8 mouse cellular contexts compared by ENCODE assay signal in the genomic region with DNA sequence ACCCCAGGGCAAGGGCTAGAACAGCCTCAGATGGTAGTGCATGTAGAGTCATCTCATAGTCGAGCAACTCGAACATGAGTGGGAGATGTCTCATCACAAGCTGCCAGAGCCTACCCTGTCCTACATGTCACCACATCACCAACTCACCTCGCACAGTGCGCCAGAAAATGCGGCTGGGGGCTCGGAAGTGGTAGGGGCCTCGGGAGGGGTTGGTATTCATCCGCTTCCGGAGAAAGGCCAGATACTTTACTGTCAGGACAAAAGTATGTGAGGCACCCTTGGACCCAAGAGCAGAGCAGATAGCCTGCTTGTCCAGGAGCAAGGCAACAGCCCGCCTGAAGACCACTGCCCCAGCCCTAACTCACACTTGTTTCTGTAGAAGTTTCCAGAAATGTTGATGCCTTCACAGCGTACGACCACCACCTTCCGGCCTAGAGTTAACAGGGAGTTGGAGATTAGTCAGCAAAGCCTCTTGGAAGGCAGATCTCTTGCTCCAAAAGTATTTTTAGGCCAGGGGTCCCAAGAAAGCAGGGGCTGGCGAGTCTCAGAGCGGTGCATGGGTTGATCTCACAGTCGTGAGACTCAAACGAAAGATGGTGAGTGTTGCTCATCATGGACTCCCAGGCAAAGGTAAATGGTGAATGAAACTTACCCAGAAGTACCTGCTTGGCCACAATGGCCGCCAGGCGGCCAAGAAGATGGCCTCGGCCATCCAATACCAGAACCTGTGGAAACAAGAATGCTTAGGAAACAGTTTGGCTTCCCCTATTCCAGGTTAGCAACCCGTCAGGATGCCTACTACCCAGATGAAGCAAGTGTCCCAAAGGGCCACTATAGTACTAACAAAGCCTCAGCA. TPM values are rescaled to one million over a fixed set of nuclear protein-coding genes. Genes with fewer than 3 reads are reported as not detected.
DNase-seq lines count a peak whose midpoint lies in the region; ATAC-seq lines count a peak whose summit lies in the region.

No protein-coding gene starts in this region.

- ATAC-seq in CD4-positive, CD25-positive, alpha-beta regulatory T cell, adult 4 months = no peak
- no peak for ATAC-seq in megakaryocyte, adult 5-6 weeks (ENCODE audit: poor library complexity, severe bottlenecking)
- no peak for ATAC-seq in intestine, embryonic 16.5 days
- ATAC-seq in neural tube, embryonic 15.5 days (ENCODE audit: low FRiP score) = no peak
- ATAC-seq in granulocyte monocyte progenitor cell, adult 5-6 weeks (replicated peaks; ENCODE audit: poor library complexity, severe bottlenecking) = no peak

- H3K9ac ChIP-seq in intestine, embryonic 16.5 days (ENCODE audit: low read depth, low read length) = peak overlapping the region; percentile 97
- peak overlapping the region; percentile 99 for H3K9ac ChIP-seq in neural tube, embryonic 15.5 days (replicated peaks)

- peak overlapping the region; percentile 83 for H3K27ac ChIP-seq in intestine, embryonic 16.5 days (ENCODE audit: low read length)
- peak overlapping the region; percentile 91 for H3K27ac ChIP-seq in neural tube, embryonic 15.5 days (replicated peaks)

- H3K4me1 ChIP-seq in megakaryocyte, embryonic 14.5 days = peaks cover 75% of the 10 kb centered on the region
- peaks cover 31% of the 10 kb centered on the region for H3K4me1 ChIP-seq in intestine, embryonic 16.5 days (ENCODE audit: control insufficient read depth, insufficient read depth, low read length)
- peaks cover 56% of the 10 kb centered on the region for H3K4me1 ChIP-seq in neural tube, embryonic 15.5 days

- H3K9me3 ChIP-seq in megakaryocyte, embryonic 14.5 days = no peaks in the 10 kb centered on the region
- H3K9me3 ChIP-seq in intestine, embryonic 16.5 days (ENCODE audit: control insufficient read depth, low read length) = no peaks in the 10 kb centered on the region
- H3K9me3 ChIP-seq in neural tube, embryonic 15.5 days (replicated peaks) = no peaks in the 10 kb centered on the region

- peak; percentile 25 for DNase-seq in CD4-positive, CD25-positive, alpha-beta regulatory T cell, adult 2 months (ENCODE audit: low read depth, low spot score)
- DNase-seq in gastrocnemius, postnatal 25 days = no peak

- WGBS in intestine, embryonic 16.5 days = 36% methylated on average over 21 of the region's 21 CpGs
- WGBS in neural tube, embryonic 15.5 days = 45% methylated on average over 21 of the region's 21 CpGs

- no peaks in the 10 kb centered on the region for H3K27me3 ChIP-seq in megakaryocyte, embryonic 14.5 days (replicated peaks)
- H3K27me3 ChIP-seq in intestine, embryonic 16.5 days (replicated peaks; ENCODE audit: control insufficient read depth, insufficient read depth, low read length) = no peaks in the 10 kb centered on the region
- H3K27me3 ChIP-seq in neural tube, embryonic 15.5 days (replicated peaks) = no peaks in the 10 kb centered on the region

- H3K4me3 ChIP-seq in megakaryocyte, embryonic 14.5 days (replicated peaks) = peak overlapping the region; percentile 98
- peak overlapping the region; percentile 77 for H3K4me3 ChIP-seq in intestine, embryonic 16.5 days (ENCODE audit: low read length)
- H3K4me3 ChIP-seq in neural tube, embryonic 15.5 days (replicated peaks) = peak overlapping the region; percentile 80

- peak overlapping the region; percentile 73 for H3K4me2 ChIP-seq in intestine, embryonic 16.5 days (ENCODE audit: low read depth, low read length)
- peak overlapping the region; percentile 70 for H3K4me2 ChIP-seq in neural tube, embryonic 15.5 days

- peaks cover 61% of the 10 kb centered on the region for H3K36me3 ChIP-seq in megakaryocyte, embryonic 14.5 days (replicated peaks; ENCODE audit: low read length)
- H3K36me3 ChIP-seq in intestine, embryonic 16.5 days (ENCODE audit: control insufficient read depth, insufficient read depth, low read length) = peaks cover 28% of the 10 kb centered on the region
- H3K36me3 ChIP-seq in neural tube, embryonic 15.5 days = peaks cover 35% of the 10 kb centered on the region

RNA-seq across cellular contexts. Expression of gene Rpl13a, which starts 1.5 kb away (rescaled TPM):
- 1,000 to 10,000 TPM; 5,632 to 7,602 TPM for polyA plus RNA-seq in CD4-positive, CD25-positive, alpha-beta regulatory T cell, adult 4 months (2017; shearing (Covaris generic))
- 3,981 and 5,869 TPM in 2 replicates for polyA plus RNA-seq in megakaryocyte, embryonic 14.5 days (2012; ENCODE audit: insufficient read depth, low replicate concordance)
- total RNA-seq in megakaryocyte, adult 5-6 weeks (2015) = 1,652 and 1,953 TPM in 2 replicates
- 2,014 and 2,240 TPM in 2 replicates for total RNA-seq in megakaryocyte, adult 5-6 weeks (2017)
- 1,233 and 1,311 TPM in 2 replicates for polyA plus RNA-seq in intestine, embryonic 16.5 days (2015; fragmentation: Nextera tagmentation; extraction: Ambion mirVana)
- 649 and 787 TPM in 2 replicates for polyA plus RNA-seq in neural tube, embryonic 15.5 days (2015; fragmentation: Nextera tagmentation; extraction: Ambion mirVana)
- total RNA-seq in granulocyte monocyte progenitor cell, adult 5-6 weeks (2014; fragmentation: Nextera tagmentation) = 3,523 and 3,605 TPM in 2 replicates
- total RNA-seq in granulocyte monocyte progenitor cell, adult 5-6 weeks (2017) = 3,792 and 4,750 TPM in 2 replicates
- 100 to 1,000 TPM; 520 to 561 TPM for total RNA-seq in gastrocnemius, postnatal 25 days (2021)

RNA-seq across cellular contexts. Expression of gene Rps11, which starts 2.8 kb away (rescaled TPM):
- polyA plus RNA-seq in CD4-positive, CD25-positive, alpha-beta regulatory T cell, adult 4 months (2017; shearing (Covaris generic)) = 1,000 to 10,000 TPM; 3,755 to 5,441 TPM
- polyA plus RNA-seq in megakaryocyte, embryonic 14.5 days (2012; ENCODE audit: insufficient read depth, low replicate concordance) = 39.7 and 217 TPM in 2 replicates
- total RNA-seq in megakaryocyte, adult 5-6 weeks (2015) = 2,516 and 2,663 TPM in 2 replicates
- 1,201 and 1,233 TPM in 2 replicates for total RNA-seq in megakaryocyte, adult 5-6 weeks (2017)
- polyA plus RNA-seq in intestine, embryonic 16.5 days (2015; fragmentation: Nextera tagmentation; extraction: Ambion mirVana) = 1,613 and 1,701 TPM in 2 replicates
- polyA plus RNA-seq in neural tube, embryonic 15.5 days (2015; fragmentation: Nextera tagmentation; extraction: Ambion mirVana) = 759 and 947 TPM in 2 replicates
- total RNA-seq in granulocyte monocyte progenitor cell, adult 5-6 weeks (2014; fragmentation: Nextera tagmentation) = 3,834 and 4,027 TPM in 2 replicates
- 963 and 1,110 TPM in 2 replicates for total RNA-seq in granulocyte monocyte progenitor cell, adult 5-6 weeks (2017)
- total RNA-seq in gastrocnemius, postnatal 25 days (2021) = 100 to 1,000 TPM; 413 to 448 TPM

RNA-seq across cellular contexts. Expression of gene Gm45713, which starts 9.0 kb away (rescaled TPM):
- polyA plus RNA-seq in CD4-positive, CD25-positive, alpha-beta regulatory T cell, adult 4 months (2017; shearing (Covaris generic)) = not detected
- polyA plus RNA-seq in megakaryocyte, embryonic 14.5 days (2012; ENCODE audit: insufficient read depth, low replicate concordance) = 2.1 and 9.4 TPM in 2 replicates
- total RNA-seq in megakaryocyte, adult 5-6 weeks (2015) = not detected in 2 replicates
- not detected in 2 replicates for total RNA-seq in megakaryocyte, adult 5-6 weeks (2017)
- 0.20 TPM in 1 of 2 replicates, not detected in the other for polyA plus RNA-seq in intestine, embryonic 16.5 days (2015; fragmentation: Nextera tagmentation; extraction: Ambion mirVana)
- polyA plus RNA-seq in neural tube, embryonic 15.5 days (2015; fragmentation: Nextera tagmentation; extraction: Ambion mirVana) = 0.12 and 0.24 TPM in 2 replicates
- total RNA-seq in granulocyte monocyte progenitor cell, adult 5-6 weeks (2014; fragmentation: Nextera tagmentation) = not detected in 2 replicates
- 0.10 and 0.13 TPM in 2 replicates for total RNA-seq in granulocyte monocyte progenitor cell, adult 5-6 weeks (2017)
- total RNA-seq in gastrocnemius, postnatal 25 days (2021) = not detected

RNA-seq across cellular contexts. Expression of gene Flt3l, which starts 9.2 kb away (rescaled TPM):
- 10 to 100 TPM; 89.0 to 91.7 TPM for polyA plus RNA-seq in CD4-positive, CD25-positive, alpha-beta regulatory T cell, adult 4 months (2017; shearing (Covaris generic))
- 78.6 and 81.1 TPM in 2 replicates for polyA plus RNA-seq in megakaryocyte, embryonic 14.5 days (2012; ENCODE audit: insufficient read depth, low replicate concordance)
- 22.7 and 29.0 TPM in 2 replicates for total RNA-seq in megakaryocyte, adult 5-6 weeks (2015)
- 17.4 and 17.6 TPM in 2 replicates for total RNA-seq in megakaryocyte, adult 5-6 weeks (2017)
- polyA plus RNA-seq in intestine, embryonic 16.5 days (2015; fragmentation: Nextera tagmentation; extraction: Ambion mirVana) = 2.2 and 2.5 TPM in 2 replicates
- polyA plus RNA-seq in neural tube, embryonic 15.5 days (2015; fragmentation: Nextera tagmentation; extraction: Ambion mirVana) = 1.8 and 3.8 TPM in 2 replicates
- 7.4 and 8.2 TPM in 2 replicates for total RNA-seq in granulocyte monocyte progenitor cell, adult 5-6 weeks (2014; fragmentation: Nextera tagmentation)
- 2.3 and 5.7 TPM in 2 replicates for total RNA-seq in granulocyte monocyte progenitor cell, adult 5-6 weeks (2017)
- 1 to 10 TPM; 4.2 TPM for total RNA-seq in gastrocnemius, postnatal 25 days (2021)

RNA-seq across cellular contexts. Expression of gene Fcgrt, which starts 23.4 kb away (rescaled TPM):
- polyA plus RNA-seq in CD4-positive, CD25-positive, alpha-beta regulatory T cell, adult 4 months (2017; shearing (Covaris generic)) = 1 to 10 TPM; 2.3 to 3.8 TPM
- polyA plus RNA-seq in megakaryocyte, embryonic 14.5 days (2012; ENCODE audit: insufficient read depth, low replicate concordance) = 28.9 and 70.0 TPM in 2 replicates
- 22.0 and 22.5 TPM in 2 replicates for total RNA-seq in megakaryocyte, adult 5-6 weeks (2015)
- 64.1 and 69.0 TPM in 2 replicates for total RNA-seq in megakaryocyte, adult 5-6 weeks (2017)
- polyA plus RNA-seq in intestine, embryonic 16.5 days (2015; fragmentation: Nextera tagmentation; extraction: Ambion mirVana) = 334 and 458 TPM in 2 replicates
- 33.8 and 42.7 TPM in 2 replicates for polyA plus RNA-seq in neural tube, embryonic 15.5 days (2015; fragmentation: Nextera tagmentation; extraction: Ambion mirVana)
- total RNA-seq in granulocyte monocyte progenitor cell, adult 5-6 weeks (2014; fragmentation: Nextera tagmentation) = 2.1 and 3.8 TPM in 2 replicates
- total RNA-seq in granulocyte monocyte progenitor cell, adult 5-6 weeks (2017) = 2.7 and 3.6 TPM in 2 replicates
- total RNA-seq in gastrocnemius, postnatal 25 days (2021) = 10 to 100 TPM; 40.3 to 54.5 TPM
